Mouse (Mus musculus) lung, adult 2 months (tissue): ENCODE data around the gene Satb1.

Source experiments
- CTCF ChIP-seq: fragments of 200-500 bp; IDR thresholded peaks from 2 replicates; pipeline ENCODE4 v1.5.1; 2011; ENCODE audit warnings: mild to moderate bottlenecking, low read length, control low read depth; ENCODE audit not compliant: insufficient read depth
- POLR2A ChIP-seq: fragments of 200-500 bp; IDR thresholded peaks from 2 replicates; pipeline ENCODE4 v1.6.1; 2011; ENCODE audit warnings: low read depth, mild to moderate bottlenecking, control low read depth, low read length, borderline replicate concordance; ENCODE audit errors: extremely low read depth

DNA sequence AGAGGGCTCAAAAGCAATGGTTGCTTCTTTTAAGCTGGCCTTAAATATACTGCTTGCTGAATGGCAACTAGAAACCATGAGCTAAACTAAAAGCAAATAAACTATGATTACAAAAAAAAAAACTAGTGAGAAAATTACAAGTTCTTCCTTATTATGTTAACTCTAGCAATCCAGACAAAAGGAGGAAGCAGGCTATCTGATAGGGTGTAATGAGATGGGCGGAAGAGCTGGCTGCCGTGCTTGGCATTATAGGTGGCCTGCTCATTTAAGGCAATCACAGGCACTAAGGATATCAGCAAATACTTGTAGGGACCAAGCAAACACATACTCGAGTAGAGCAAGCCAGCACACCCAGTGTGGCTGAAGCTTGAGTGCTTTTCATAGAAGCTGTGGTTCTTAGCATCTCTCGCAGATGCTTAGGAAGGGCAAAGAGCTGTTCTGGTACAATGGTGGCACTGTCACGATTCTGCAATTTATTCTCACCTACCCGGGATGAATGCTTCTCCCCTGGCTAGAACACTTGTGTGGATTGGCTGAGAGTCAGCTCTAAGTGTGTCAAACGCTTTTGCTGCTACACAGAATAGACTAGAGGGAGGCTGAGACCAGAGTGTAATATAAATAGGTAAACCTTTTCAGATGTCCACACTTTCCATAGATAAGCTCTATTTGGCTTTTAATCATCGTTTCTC is 49.4 kb downstream of the Satb1 start:
- TF ChIP-seq POLR2A, result no peak
- TF ChIP-seq CTCF, result no peak
